Mouse (Mus musculus) small intestine, adult 2 months (tissue): Measurements from ENCODE around the gene AW549877.

Experiments used
- CTCF ChIP-seq: fragments of 200-500 bp; IDR thresholded peaks from 2 replicates; pipeline ENCODE4 v1.5.1; 2012; ENCODE audit warnings: low read depth, mild to moderate bottlenecking, control low read depth, inconsistent platforms, low read length, moderate library complexity, mixed read lengths; ENCODE audit not compliant: insufficient replicate concordance, insufficient read length; ENCODE audit errors: extremely low read depth
- POLR2A ChIP-seq: fragments of 200-500 bp; IDR thresholded peaks from 2 replicates; pipeline ENCODE4 v1.6.1; 2012; ENCODE audit warnings: low read depth, mild to moderate bottlenecking, control low read depth, inconsistent platforms, low read length, moderate library complexity

DNA sequence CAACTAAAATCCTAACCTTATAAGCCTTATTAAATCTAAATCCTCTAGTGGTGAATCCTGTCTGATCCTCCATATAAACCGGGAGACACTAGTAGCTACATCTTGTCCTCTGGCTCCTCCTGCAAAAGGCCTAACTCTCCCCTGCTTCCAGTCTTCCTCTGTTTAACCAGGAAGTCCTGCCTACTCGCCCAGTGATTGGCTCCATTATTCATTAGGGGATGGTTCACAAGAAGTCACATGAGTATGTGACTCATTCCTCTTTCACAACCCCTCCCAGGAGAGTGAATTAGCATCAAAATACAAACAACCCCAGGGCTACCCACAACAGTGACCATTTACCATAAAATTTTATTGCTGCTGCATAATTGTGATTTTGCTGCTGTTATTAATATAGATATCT is 3.6 kb upstream of the AW549877 start:
- no peak for TF ChIP-seq POLR2A
- TF ChIP-seq CTCF = no peak
